Mouse (Mus musculus): Measurements from ENCODE around the gene Grpel1. TPM values are rescaled to one million over a fixed set of nuclear protein-coding genes. Genes with fewer than 3 reads are reported as not detected.

The Grpel1 gene
- 60.1 and 61.8 TPM in 2 replicates for polyA plus RNA-seq (2014; fragmentation: Nextera tagmentation; extraction: Ambion mirVana)

DNA sequence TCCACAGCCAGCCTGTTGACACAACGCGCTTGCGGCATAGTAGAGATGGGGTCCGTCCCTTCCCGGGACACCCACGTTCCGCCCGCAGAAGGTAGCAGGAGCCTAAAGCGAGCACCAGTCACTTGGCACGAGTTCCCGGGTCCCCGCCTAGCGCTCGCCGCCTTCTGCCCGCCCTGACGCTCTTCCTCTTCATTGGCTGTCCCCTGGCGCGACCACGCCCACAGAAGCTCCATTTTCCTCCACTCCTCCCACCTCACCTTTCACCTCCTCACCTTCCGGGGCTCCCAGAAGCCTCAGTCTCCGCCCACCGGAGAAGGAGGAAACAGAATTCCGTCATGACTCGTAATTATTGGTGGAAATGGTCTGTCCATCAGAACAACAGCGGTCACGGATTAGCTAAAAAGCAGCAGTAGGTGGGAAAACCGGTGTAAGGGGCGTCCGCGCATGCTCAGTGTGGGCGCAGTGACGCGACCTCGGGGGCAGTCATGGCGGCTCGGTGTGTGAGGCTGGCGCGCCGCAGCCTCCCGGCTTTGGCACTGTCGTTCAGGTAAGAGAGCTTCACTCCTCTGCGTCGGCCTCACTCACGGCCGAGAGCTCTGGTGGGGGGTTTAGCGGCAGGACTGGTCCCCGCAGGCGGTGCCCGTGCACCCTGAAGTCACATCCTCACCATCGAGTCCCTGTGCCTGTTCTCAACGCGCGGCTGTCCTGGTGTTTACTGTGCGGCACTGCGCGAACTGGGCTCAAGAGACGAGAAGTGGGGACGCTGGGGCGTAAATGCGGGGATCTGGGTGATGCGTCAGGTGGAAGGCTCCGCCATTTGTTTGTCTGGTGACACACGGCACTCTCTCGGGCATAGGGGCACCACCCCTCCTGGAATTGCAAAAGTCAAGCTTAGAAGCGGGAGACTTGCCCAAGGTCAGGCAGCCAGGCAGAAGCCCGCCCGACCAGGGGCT, at the start of gene Grpel1:
Gene Grpel1, plus strand, starts transcription at position 290 of the 953 bp plus-strand sequence.
- Histone ChIP-seq H3K27ac (ENCODE audit: low read depth, low read length) (peak within 1 kb of the TSS; percentile 55; the same call in 1 of the 2 replicates), H3K9me3 (ENCODE audit: control insufficient read depth, low read length) (no peaks in the 10 kb centered on the region), H3K4me3 (ENCODE audit: low read length) (peak within 1 kb of the TSS; percentile 98), H3K27me3 (ENCODE audit: control insufficient read depth, insufficient read depth, low read length) (no peaks in the 10 kb centered on the region), H3K4me2 (replicated peaks; ENCODE audit: low read depth, low read length) (peak within 1 kb of the TSS; percentile 96), H3K4me1 (ENCODE audit: control insufficient read depth, insufficient read depth, low read length) (peaks cover 21% of the 10 kb centered on the region), H3K9ac (ENCODE audit: low read depth, low read length) (peak within 1 kb of the TSS; percentile 86), H3K36me3 (ENCODE audit: control insufficient read depth, insufficient read depth, low read length) (peaks cover 16% of the 10 kb centered on the region)
- peak; percentile 93 for ATAC-seq (ENCODE audit: low FRiP score, low TSS enrichment)
- under 1% methylated on average over 68 of the region's 68 CpGs for WGBS

DNA sequence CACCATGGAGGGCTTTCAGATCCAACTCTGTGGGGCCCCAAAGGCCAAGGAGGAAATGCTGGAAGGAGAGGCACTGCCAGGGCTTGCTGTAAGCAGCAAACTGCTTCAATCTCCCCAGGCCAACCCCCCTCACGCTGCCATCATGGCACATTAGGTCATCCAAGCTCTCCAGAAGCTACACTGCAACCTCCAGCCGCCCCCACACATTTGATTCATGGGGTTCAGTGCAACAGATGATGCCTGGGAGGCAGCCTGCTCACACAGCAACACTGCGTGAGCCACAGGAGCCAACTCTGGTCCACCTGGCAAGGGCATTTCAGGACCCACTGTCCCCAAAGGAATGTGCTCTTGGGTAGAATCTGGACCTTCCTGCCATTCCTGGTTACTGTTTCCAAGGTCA, 44.9 kb upstream of the Grpel1 start:
- no peak for ATAC-seq (ENCODE audit: low FRiP score, low TSS enrichment)
- 73% methylated on average over 3 of the region's 3 CpGs for WGBS
- Histone ChIP-seq H3K9me3 (ENCODE audit: control insufficient read depth, low read length) (no peaks in the 10 kb centered on the region), H3K27me3 (ENCODE audit: control insufficient read depth, insufficient read depth, low read length) (no peaks in the 10 kb centered on the region), H3K36me3 (ENCODE audit: control insufficient read depth, insufficient read depth, low read length) (no peaks in the 10 kb centered on the region), H3K9ac (ENCODE audit: low read depth, low read length) (no peak overlapping the region), H3K27ac (ENCODE audit: low read depth, low read length) (no peak overlapping the region), H3K4me2 (replicated peaks; ENCODE audit: low read depth, low read length) (no peak overlapping the region), H3K4me3 (ENCODE audit: low read length) (no peak overlapping the region), H3K4me1 (ENCODE audit: control insufficient read depth, insufficient read depth, low read length) (no peaks in the 10 kb centered on the region)

DNA sequence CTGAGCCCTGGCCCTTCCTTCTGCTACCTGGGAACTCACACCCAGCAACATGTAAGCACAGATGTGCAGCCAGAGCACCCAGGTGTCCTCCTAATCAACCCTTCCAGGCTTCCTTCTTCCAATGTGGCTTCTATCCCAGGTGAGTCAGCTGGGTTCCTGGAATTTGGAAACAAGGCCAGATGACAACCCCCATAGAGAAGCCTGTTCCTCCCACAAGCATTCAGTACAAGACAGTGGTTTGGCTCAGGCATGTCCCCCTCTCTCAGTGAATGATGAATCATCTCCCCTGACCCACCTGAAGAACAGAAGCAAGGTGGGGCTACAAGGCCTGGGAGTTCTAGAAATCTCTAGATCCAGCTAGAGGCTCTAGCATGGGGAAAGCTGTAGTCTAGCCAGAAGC, 42.1 kb upstream of the Grpel1 start:
- Histone ChIP-seq H3K4me3 (ENCODE audit: low read length) (no peak overlapping the region), H3K27ac (ENCODE audit: low read depth, low read length) (no peak overlapping the region), H3K9ac (ENCODE audit: low read depth, low read length) (no peak overlapping the region), H3K27me3 (ENCODE audit: control insufficient read depth, insufficient read depth, low read length) (no peaks in the 10 kb centered on the region), H3K4me1 (ENCODE audit: control insufficient read depth, insufficient read depth, low read length) (peaks cover 3% of the 10 kb centered on the region), H3K36me3 (ENCODE audit: control insufficient read depth, insufficient read depth, low read length) (no peaks in the 10 kb centered on the region), H3K9me3 (ENCODE audit: control insufficient read depth, low read length) (no peaks in the 10 kb centered on the region), H3K4me2 (replicated peaks; ENCODE audit: low read depth, low read length) (no peak overlapping the region)
- ATAC-seq (ENCODE audit: low FRiP score, low TSS enrichment): no peak

DNA sequence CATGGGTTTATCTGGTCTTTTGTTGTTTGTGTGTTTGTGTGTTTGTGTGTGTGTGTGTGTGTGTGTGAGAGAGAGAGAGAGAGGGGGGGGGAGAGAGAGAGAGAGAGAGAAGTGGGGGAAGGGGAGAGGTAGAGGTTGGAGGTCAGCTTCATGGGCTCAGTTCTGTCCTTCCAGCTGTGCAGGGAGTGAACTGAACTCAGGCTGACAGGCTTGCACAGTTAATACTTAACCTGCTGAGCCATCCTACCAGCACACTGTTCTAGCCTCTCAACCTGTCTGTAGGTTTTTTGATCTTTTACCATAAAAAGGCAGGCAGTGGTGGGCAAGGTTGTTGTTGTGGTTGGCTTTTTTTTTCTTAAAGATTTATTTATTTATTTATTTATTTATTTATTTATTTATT, 40.1 kb upstream of the Grpel1 start:
- H3K9ac ChIP-seq (ENCODE audit: low read depth, low read length): no peak overlapping the region
- H3K4me3 ChIP-seq (ENCODE audit: low read length): no peak overlapping the region
- H3K36me3 ChIP-seq (ENCODE audit: control insufficient read depth, insufficient read depth, low read length): no peaks in the 10 kb centered on the region
- H3K4me2 ChIP-seq (replicated peaks; ENCODE audit: low read depth, low read length): no peak overlapping the region
- peaks cover 7% of the 10 kb centered on the region for H3K4me1 ChIP-seq (ENCODE audit: control insufficient read depth, insufficient read depth, low read length)
- 0 out of 2 replicates have a peak, but pooled peaks have one; percentile 72 for ATAC-seq (ENCODE audit: low FRiP score, low TSS enrichment)
- H3K27me3 ChIP-seq (ENCODE audit: control insufficient read depth, insufficient read depth, low read length): no peaks in the 10 kb centered on the region
- H3K27ac ChIP-seq (ENCODE audit: low read depth, low read length): no peak overlapping the region
- H3K9me3 ChIP-seq (ENCODE audit: control insufficient read depth, low read length): no peaks in the 10 kb centered on the region

DNA sequence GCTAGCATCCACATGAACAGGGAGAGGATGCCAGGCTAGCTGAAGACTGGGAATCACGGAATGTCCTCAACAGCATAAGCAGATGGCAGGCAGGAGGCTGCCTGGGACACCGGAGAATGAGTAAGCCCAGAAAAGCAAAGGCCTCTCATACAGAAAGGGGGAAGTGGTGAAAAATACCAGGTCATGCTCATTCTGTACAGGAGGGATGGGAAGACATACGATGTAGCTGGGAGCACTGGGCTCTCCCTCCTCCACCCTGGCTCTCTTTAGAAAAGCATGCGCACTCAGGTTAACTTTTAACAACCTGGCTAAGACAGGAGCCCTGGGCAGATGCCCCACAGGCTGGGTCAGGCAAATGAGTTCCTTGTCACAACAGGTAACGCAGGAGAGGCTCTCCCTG, 38.4 kb upstream of the Grpel1 start:
- WGBS: 76% methylated on average over 5 of the region's 5 CpGs
- no peaks in the 10 kb centered on the region for H3K27me3 ChIP-seq (ENCODE audit: control insufficient read depth, insufficient read depth, low read length)
- no peak overlapping the region for H3K9ac ChIP-seq (ENCODE audit: low read depth, low read length)
- H3K9me3 ChIP-seq (ENCODE audit: control insufficient read depth, low read length): no peaks in the 10 kb centered on the region
- ATAC-seq (ENCODE audit: low FRiP score, low TSS enrichment): no peak
- H3K4me2 ChIP-seq (replicated peaks; ENCODE audit: low read depth, low read length): no peak overlapping the region
- H3K36me3 ChIP-seq (ENCODE audit: control insufficient read depth, insufficient read depth, low read length): no peaks in the 10 kb centered on the region
- H3K27ac ChIP-seq (ENCODE audit: low read depth, low read length): no peak overlapping the region
- H3K4me3 ChIP-seq (ENCODE audit: low read length): no peak overlapping the region
- peaks cover 7% of the 10 kb centered on the region for H3K4me1 ChIP-seq (ENCODE audit: control insufficient read depth, insufficient read depth, low read length)

DNA sequence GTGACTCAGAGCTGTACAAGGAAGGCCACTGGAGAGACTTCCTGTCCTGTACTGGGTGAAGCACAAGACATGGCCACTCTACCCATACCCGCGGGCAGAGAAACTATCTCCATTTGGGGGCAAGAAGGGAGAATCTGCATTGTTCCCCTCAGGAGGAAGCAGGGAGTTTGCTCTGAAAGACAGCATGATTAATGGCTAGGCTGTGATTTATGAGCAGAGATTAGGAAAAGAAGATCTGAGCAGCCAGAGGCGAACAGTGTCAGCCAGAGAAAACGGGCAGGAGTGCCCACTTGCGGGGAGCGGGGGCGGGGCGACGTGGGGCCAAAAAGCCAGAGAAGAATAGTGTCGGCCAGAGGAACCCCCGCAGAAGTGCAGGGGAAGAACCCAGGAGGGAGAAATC, 37.0 kb upstream of the Grpel1 start:
- no peak overlapping the region for H3K9ac ChIP-seq (ENCODE audit: low read depth, low read length)
- ATAC-seq (ENCODE audit: low FRiP score, low TSS enrichment): no peak
- H3K4me1 ChIP-seq (ENCODE audit: control insufficient read depth, insufficient read depth, low read length): peaks cover 7% of the 10 kb centered on the region
- no peak overlapping the region for H3K4me3 ChIP-seq (ENCODE audit: low read length)
- no peak overlapping the region for H3K27ac ChIP-seq (ENCODE audit: low read depth, low read length)
- H3K36me3 ChIP-seq (ENCODE audit: control insufficient read depth, insufficient read depth, low read length): no peaks in the 10 kb centered on the region
- 23% methylated on average over 11 of the region's 11 CpGs for WGBS
- no peaks in the 10 kb centered on the region for H3K27me3 ChIP-seq (ENCODE audit: control insufficient read depth, insufficient read depth, low read length)
- H3K9me3 ChIP-seq (ENCODE audit: control insufficient read depth, low read length): no peaks in the 10 kb centered on the region
- H3K4me2 ChIP-seq (replicated peaks; ENCODE audit: low read depth, low read length): no peak overlapping the region

DNA sequence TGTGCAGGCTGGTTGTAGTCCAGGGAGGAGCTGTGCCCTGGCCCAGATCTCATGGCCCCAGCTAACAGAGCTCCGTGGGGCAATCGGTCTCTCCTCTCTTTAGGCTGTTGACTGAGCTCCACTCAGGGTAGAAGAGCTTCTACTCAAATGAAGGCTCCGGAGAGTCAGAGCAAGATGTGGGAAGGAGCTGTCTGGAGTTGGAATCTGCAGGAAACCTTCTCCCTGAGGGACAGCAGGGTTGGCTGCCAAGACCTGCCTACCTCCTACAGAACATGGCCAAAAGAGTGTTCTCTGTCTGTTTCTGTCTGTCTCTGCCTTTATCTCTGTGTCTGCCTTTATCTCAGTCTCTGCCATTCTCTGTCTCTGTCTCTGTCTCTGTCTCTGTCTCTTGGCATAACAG, 35.2 kb upstream of the Grpel1 start:
- no peak overlapping the region for H3K4me3 ChIP-seq (ENCODE audit: low read length)
- H3K4me2 ChIP-seq (replicated peaks; ENCODE audit: low read depth, low read length): no peak overlapping the region
- H3K27me3 ChIP-seq (ENCODE audit: control insufficient read depth, insufficient read depth, low read length): no peaks in the 10 kb centered on the region
- H3K9ac ChIP-seq (ENCODE audit: low read depth, low read length): no peak overlapping the region
- no peaks in the 10 kb centered on the region for H3K36me3 ChIP-seq (ENCODE audit: control insufficient read depth, insufficient read depth, low read length)
- no peak for ATAC-seq (ENCODE audit: low FRiP score, low TSS enrichment)
- H3K27ac ChIP-seq (ENCODE audit: low read depth, low read length): no peak overlapping the region
- H3K4me1 ChIP-seq (ENCODE audit: control insufficient read depth, insufficient read depth, low read length): peaks cover 7% of the 10 kb centered on the region
- H3K9me3 ChIP-seq (ENCODE audit: control insufficient read depth, low read length): no peaks in the 10 kb centered on the region
- 88% methylated on average over 3 of the region's 3 CpGs for WGBS

DNA sequence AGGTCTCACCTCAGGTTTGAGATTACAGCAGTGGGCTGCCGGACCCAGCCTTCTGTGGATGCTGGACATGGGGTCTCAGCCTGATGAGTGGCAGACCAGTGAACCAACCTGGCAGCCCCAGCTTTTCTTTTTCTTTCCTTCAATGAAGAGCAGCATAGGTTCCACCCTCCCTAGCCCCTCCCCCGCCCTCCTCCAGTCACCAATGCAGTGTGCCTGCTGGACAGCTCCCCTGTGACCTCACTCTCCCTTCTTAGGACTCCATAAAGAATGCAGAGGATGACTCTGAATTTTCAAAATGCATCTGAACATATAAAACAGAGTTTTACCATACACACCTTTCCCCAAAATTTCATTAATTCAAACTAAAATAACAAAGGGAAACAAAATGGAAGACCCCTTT, 33.1 kb upstream of the Grpel1 start:
- H3K4me1 ChIP-seq (ENCODE audit: control insufficient read depth, insufficient read depth, low read length): peaks cover 7% of the 10 kb centered on the region
- ATAC-seq (ENCODE audit: low FRiP score, low TSS enrichment): no peak
- H3K36me3 ChIP-seq (ENCODE audit: control insufficient read depth, insufficient read depth, low read length): no peaks in the 10 kb centered on the region
- 66% methylated on average over 2 of the region's 2 CpGs for WGBS
- H3K9me3 ChIP-seq (ENCODE audit: control insufficient read depth, low read length): no peaks in the 10 kb centered on the region
- no peak overlapping the region for H3K27ac ChIP-seq (ENCODE audit: low read depth, low read length)
- no peak overlapping the region for H3K4me2 ChIP-seq (replicated peaks; ENCODE audit: low read depth, low read length)
- H3K4me3 ChIP-seq (ENCODE audit: low read length): no peak overlapping the region
- H3K9ac ChIP-seq (ENCODE audit: low read depth, low read length): no peak overlapping the region
- H3K27me3 ChIP-seq (ENCODE audit: control insufficient read depth, insufficient read depth, low read length): 0 out of 2 replicates have a peak, but pooled peaks cover 3% of the 10 kb centered on the region

DNA sequence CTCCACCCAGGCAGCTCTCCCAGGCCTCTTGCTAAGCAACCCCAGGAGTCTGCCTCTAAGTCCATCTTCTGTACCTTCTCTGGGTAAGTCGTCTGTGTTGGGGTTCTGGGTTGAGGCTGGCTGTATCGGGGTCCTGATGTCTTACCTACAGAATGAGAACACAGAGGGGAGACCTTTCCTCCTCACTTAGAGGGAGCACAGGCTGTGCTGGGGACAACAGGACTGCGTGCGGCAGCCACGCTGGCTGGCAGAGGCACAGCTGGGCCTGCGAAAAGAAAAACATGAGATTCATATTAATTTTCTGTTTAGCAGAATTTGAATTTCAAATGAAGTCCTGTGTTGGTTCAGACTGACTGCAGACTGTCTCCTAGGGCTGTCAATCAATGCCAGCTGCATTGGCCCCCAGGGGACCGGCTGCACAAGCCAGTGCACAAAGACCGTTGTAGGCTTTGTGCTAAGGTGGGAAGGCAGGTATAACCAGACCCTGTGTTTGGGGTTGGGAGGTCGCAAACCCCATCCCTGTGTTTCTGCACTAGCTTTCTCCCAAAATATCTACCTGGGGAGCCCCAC, 30.3 kb upstream of the Grpel1 start:
- WGBS: 70% methylated on average over 9 of the region's 9 CpGs
- H3K27ac ChIP-seq (ENCODE audit: low read depth, low read length): no peak overlapping the region
- no peak for ATAC-seq (ENCODE audit: low FRiP score, low TSS enrichment)

More for the DNA sequence above, 30.3 kb upstream of the Grpel1 start:
- Histone ChIP-seq H3K27me3 (ENCODE audit: control insufficient read depth, insufficient read depth, low read length) (0 out of 2 replicates have a peak, but pooled peaks cover 3% of the 10 kb centered on the region), H3K36me3 (ENCODE audit: control insufficient read depth, insufficient read depth, low read length) (no peaks in the 10 kb centered on the region), H3K9me3 (ENCODE audit: control insufficient read depth, low read length) (no peaks in the 10 kb centered on the region), H3K9ac (ENCODE audit: low read depth, low read length) (no peak overlapping the region), H3K4me1 (ENCODE audit: control insufficient read depth, insufficient read depth, low read length) (no peaks in the 10 kb centered on the region), H3K4me3 (ENCODE audit: low read length) (no peak overlapping the region), H3K4me2 (replicated peaks; ENCODE audit: low read depth, low read length) (no peak overlapping the region)
